Mouse (Mus musculus) neural tube, embryonic 14.5 days (tissue): ENCODE results near the gene Pank2. TPM values are rescaled to one million over a fixed set of nuclear protein-coding genes. Genes with fewer than 3 reads are reported as not detected.
"Not testable (repeated sequence)": the region's sequence is repeated elsewhere in the genome, so short reads cannot be mapped to it uniquely, and the experiment has no call there.

ENCODE experiments used
- ATAC-seq: fragments of 200-750 bp; cut with Nextera tagmentation; 2 replicates; pipeline ENCODE4 v1.8.0; 2017; ENCODE audit warnings: low read depth, mild to moderate bottlenecking, moderate TSS enrichment, moderate library complexity
- H3K27ac ChIP-seq: fragments of 300-500 bp; sonication (generic); 2 replicates; pipeline ENCODE4 v1.5.1; 2014; ENCODE audit warnings: low read depth, mild to moderate bottlenecking, control low read depth, low read length, moderate library complexity, mixed read lengths
- H3K27me3 ChIP-seq: fragments of 300-500 bp; sonication (generic); 2 replicates; pipeline ENCODE4 v1.6.1; 2014; ENCODE audit warnings: low read length; ENCODE audit not compliant: control insufficient read depth, insufficient read depth
- H3K36me3 ChIP-seq: fragments of 300-500 bp; sonication (generic); 2 replicates; pipeline ENCODE4 v1.6.1; 2014; ENCODE audit warnings: low read length, mixed read lengths; ENCODE audit not compliant: control insufficient read depth, insufficient read depth
- H3K4me1 ChIP-seq: fragments of 300-500 bp; sonication (generic); 2 replicates; pipeline ENCODE4 v1.6.1; 2014; ENCODE audit warnings: low read length; ENCODE audit not compliant: control insufficient read depth, insufficient read depth
- H3K4me2 ChIP-seq: fragments of 300-500 bp; sonication (generic); 2 replicates; pipeline ENCODE4 v1.6.1; 2014; ENCODE audit warnings: mild to moderate bottlenecking, low read depth, low read length, control low read depth
- H3K4me3 ChIP-seq: fragments of 300-500 bp; sonication (generic); 2 replicates; pipeline ENCODE4 v1.5.1; 2014; ENCODE audit warnings: low read depth, low read length, control low read depth, mixed read lengths
- H3K9ac ChIP-seq: fragments of 300-500 bp; sonication (generic); replicated peaks from 2 replicates; pipeline ENCODE4 v1.6.1; 2014; ENCODE audit warnings: low read depth, mild to moderate bottlenecking, control low read depth, low read length, mixed read lengths
- H3K9me3 ChIP-seq: fragments of 300-500 bp; sonication (generic); 2 replicates; pipeline ENCODE4 v1.6.1; 2016; ENCODE audit warnings: low read length; ENCODE audit not compliant: control insufficient read depth
- WGBS: fragments of 180-500 bp; shearing (Covaris S2); extraction: QIAGEN DNeasy Blood & Tissue Kit; methylation state at CpG from one replicate; pipeline ENCODE4 v1.1.7; 2014; 5-methylcytosine and 5-hydroxymethylcytosine counted together
- polyA plus RNA-seq: library from polyadenylated mRNA; unstranded; fragments of >200 nt; fragmentation: Nextera tagmentation; extraction: Ambion mirVana; gene quantifications from 2 replicates; pipeline ENCODE4 v1.2.1, GENCODE M21; 2014

The Pank2 gene
- 28.7 and 32.2 TPM in 2 replicates for polyA plus RNA-seq

- Histone ChIP-seq H3K4me1 (peaks cover 14% of the 10 kb centered on the region), H3K9ac (peak within 1 kb of the TSS; percentile 93), H3K4me3 (peak within 1 kb of the TSS; percentile 84), H3K4me2 (peak within 1 kb of the TSS; percentile 91), H3K27me3 (no peaks in the 10 kb centered on the region), H3K9me3 (no peaks in the 10 kb centered on the region), H3K27ac (peak within 1 kb of the TSS; percentile 96), H3K36me3 (no peaks in the 10 kb centered on the region)
- WGBS = under 1% methylated on average over 44 of the region's 49 CpGs
- ATAC-seq = peak; percentile 100
These were observed at the start of gene Pank2 for GRCm38 (mm10) chr2:131262213-131262672. Gene Pank2, plus strand, starts transcription at chr2:131262495.

- H3K4me3 ChIP-seq = no peak overlapping the region
- no peaks in the 10 kb centered on the region for H3K36me3 ChIP-seq
- no peak for ATAC-seq
- peaks cover 5% of the 10 kb centered on the region for H3K4me1 ChIP-seq
- no peak overlapping the region for H3K9ac ChIP-seq
- H3K27ac ChIP-seq = no peak overlapping the region
- no peaks in the 10 kb centered on the region for H3K27me3 ChIP-seq
- no peaks in the 10 kb centered on the region for H3K9me3 ChIP-seq
- H3K4me2 ChIP-seq = no peak overlapping the region
- 89% methylated on average over 7 of the region's 7 CpGs for WGBS
These were observed 48.5 kb upstream of the Pank2 start for GRCm38 (mm10) chr2:131213773-131214172.

GRCm38 (mm10) chr2:131215941-131216858 is 46.1 kb upstream of the Pank2 start:
- H3K9ac ChIP-seq = no peak overlapping the region
- H3K4me1 ChIP-seq = peaks cover 2% of the 10 kb centered on the region
- H3K27ac ChIP-seq = no peak overlapping the region
- H3K9me3 ChIP-seq = no peaks in the 10 kb centered on the region
- H3K4me3 ChIP-seq = no peak overlapping the region
- ATAC-seq = no peak
- no peaks in the 10 kb centered on the region for H3K36me3 ChIP-seq
- no peaks in the 10 kb centered on the region for H3K27me3 ChIP-seq
- WGBS = 83% methylated on average over 7 of the region's 7 CpGs
- no peak overlapping the region for H3K4me2 ChIP-seq

- no peaks in the 10 kb centered on the region for H3K9me3 ChIP-seq
- no peaks in the 10 kb centered on the region for H3K27me3 ChIP-seq
- no peak overlapping the region for H3K4me3 ChIP-seq
- WGBS = 84% methylated on average over 4 of the region's 4 CpGs
- no peak for ATAC-seq
- no peak overlapping the region for H3K4me2 ChIP-seq
- H3K27ac ChIP-seq = no peak overlapping the region
- H3K36me3 ChIP-seq = no peaks in the 10 kb centered on the region
- no peak overlapping the region for H3K9ac ChIP-seq
- no peaks in the 10 kb centered on the region for H3K4me1 ChIP-seq
These were observed 42.3 kb upstream of the Pank2 start for GRCm38 (mm10) chr2:131220030-131220429.

GRCm38 (mm10) chr2:131221853-131222515 is 40.3 kb upstream of the Pank2 start:
- H3K36me3 ChIP-seq = no peaks in the 10 kb centered on the region
- no peaks in the 10 kb centered on the region for H3K27me3 ChIP-seq
- H3K9ac ChIP-seq = no peak overlapping the region
- no peaks in the 10 kb centered on the region for H3K9me3 ChIP-seq
- no peak overlapping the region for H3K27ac ChIP-seq
- H3K4me1 ChIP-seq = no peaks in the 10 kb centered on the region
- H3K4me2 ChIP-seq = no peak overlapping the region
- ATAC-seq = no peak
- H3K4me3 ChIP-seq = no peak overlapping the region
- WGBS = 79% methylated on average over 3 of the region's 3 CpGs

- no peak for ATAC-seq
- H3K27ac ChIP-seq = no peak overlapping the region
- H3K4me2 ChIP-seq = no peak overlapping the region
- WGBS = 59% methylated on average over 5 of the region's 5 CpGs
- no peaks in the 10 kb centered on the region for H3K27me3 ChIP-seq
- no peak overlapping the region for H3K9ac ChIP-seq
- H3K4me1 ChIP-seq = no peaks in the 10 kb centered on the region
- H3K9me3 ChIP-seq = no peaks in the 10 kb centered on the region
- H3K4me3 ChIP-seq = no peak overlapping the region
- H3K36me3 ChIP-seq = no peaks in the 10 kb centered on the region
These were observed 39.7 kb upstream of the Pank2 start for GRCm38 (mm10) chr2:131222562-131222961.

GRCm38 (mm10) chr2:131223569-131223968 is 38.7 kb upstream of the Pank2 start:
- Histone ChIP-seq H3K27ac (no peak overlapping the region), H3K27me3 (no peaks in the 10 kb centered on the region), H3K9me3 (no peaks in the 10 kb centered on the region), H3K4me3 (no peak overlapping the region), H3K4me1 (no peaks in the 10 kb centered on the region), H3K36me3 (no peaks in the 10 kb centered on the region), H3K9ac (no peak overlapping the region), H3K4me2 (no peak overlapping the region)
- ATAC-seq = no peak
- WGBS = 57% methylated on average over 1 of the region's 1 CpGs

- Histone ChIP-seq H3K4me1 (no peaks in the 10 kb centered on the region), H3K9me3 (no peaks in the 10 kb centered on the region), H3K9ac (no peak overlapping the region), H3K27me3 (no peaks in the 10 kb centered on the region), H3K4me3 (no peak overlapping the region), H3K27ac (no peak overlapping the region), H3K4me2 (no peak overlapping the region), H3K36me3 (no peaks in the 10 kb centered on the region)
- ATAC-seq = no peak
- 88% methylated on average over 6 of the region's 6 CpGs for WGBS
These were observed 37.1 kb upstream of the Pank2 start for GRCm38 (mm10) chr2:131225178-131225577.

GRCm38 (mm10) chr2:131226669-131227068 is 35.6 kb upstream of the Pank2 start:
- H3K9me3 ChIP-seq, H3K36me3 ChIP-seq, H3K9ac ChIP-seq, H3K27ac ChIP-seq, H3K4me2 ChIP-seq, H3K4me1 ChIP-seq, H3K27me3 ChIP-seq, ATAC-seq, H3K4me3 ChIP-seq: not testable (repeated sequence)
- WGBS = 76% methylated on average over 2 of the region's 2 CpGs
